Mouse (Mus musculus): ENCODE data around the gene Bcor. TPM values are rescaled to one million over a fixed set of nuclear protein-coding genes. Genes with fewer than 3 reads are reported as not detected.

The Bcor gene
- polyA plus RNA-seq, 1 experiment from 2014 or later = 20.3 TPM

GRCm38 (mm10) chrX:12077601-12077980 lies 82.6 kb downstream of the Bcor start:
- Histone ChIP-seq H3K4me1 (replicated peaks; ENCODE audit: control insufficient read depth, insufficient read depth, low read length) (peaks cover 11% of the 10 kb centered on the region), H3K36me3 (ENCODE audit: control insufficient read depth, insufficient read depth, low read length) (no peaks in the 10 kb centered on the region), H3K9me3 (ENCODE audit: control insufficient read depth, low read length) (no peaks in the 10 kb centered on the region), H3K27me3 (replicated peaks; ENCODE audit: control insufficient read depth, insufficient read depth, low read length) (peaks cover 44% of the 10 kb centered on the region), H3K9ac (ENCODE audit: low read length) (peak overlapping the region; percentile 43), H3K27ac (ENCODE audit: low read depth) (no peak overlapping the region), H3K4me3 (ENCODE audit: low read depth, low read length) (peak overlapping the region; percentile 64), H3K4me2 (ENCODE audit: low read length) (peak overlapping the region; percentile 63)
- no peak for DNase-seq (ENCODE audit: low spot score)
- 4% methylated on average over 22 of the region's 22 CpGs for WGBS
- ATAC-seq (replicated peaks; ENCODE audit: low FRiP score, low TSS enrichment, low read depth) = no peak

GRCm38 (mm10) chrX:12076763-12077600 lies 83.2 kb downstream of the Bcor start:
- Histone ChIP-seq H3K36me3 (ENCODE audit: control insufficient read depth, insufficient read depth, low read length) (no peaks in the 10 kb centered on the region), H3K4me1 (replicated peaks; ENCODE audit: control insufficient read depth, insufficient read depth, low read length) (peaks cover 11% of the 10 kb centered on the region), H3K27me3 (replicated peaks; ENCODE audit: control insufficient read depth, insufficient read depth, low read length) (peaks cover 39% of the 10 kb centered on the region), H3K9ac (ENCODE audit: low read length) (peak overlapping the region; percentile 43), H3K27ac (ENCODE audit: low read depth) (no peak overlapping the region), H3K9me3 (ENCODE audit: control insufficient read depth, low read length) (no peaks in the 10 kb centered on the region), H3K4me2 (ENCODE audit: low read length) (peak overlapping the region; percentile 63), H3K4me3 (ENCODE audit: low read depth, low read length) (peak overlapping the region; percentile 64)
- DNase-seq (ENCODE audit: low spot score) (peak; percentile 72), ATAC-seq (replicated peaks; ENCODE audit: low FRiP score, low TSS enrichment, low read depth) (0 out of 2 replicates have a peak, but pooled peaks have one; percentile 5)
- under 1% methylated on average over 42 of the region's 58 CpGs for WGBS

DNA sequence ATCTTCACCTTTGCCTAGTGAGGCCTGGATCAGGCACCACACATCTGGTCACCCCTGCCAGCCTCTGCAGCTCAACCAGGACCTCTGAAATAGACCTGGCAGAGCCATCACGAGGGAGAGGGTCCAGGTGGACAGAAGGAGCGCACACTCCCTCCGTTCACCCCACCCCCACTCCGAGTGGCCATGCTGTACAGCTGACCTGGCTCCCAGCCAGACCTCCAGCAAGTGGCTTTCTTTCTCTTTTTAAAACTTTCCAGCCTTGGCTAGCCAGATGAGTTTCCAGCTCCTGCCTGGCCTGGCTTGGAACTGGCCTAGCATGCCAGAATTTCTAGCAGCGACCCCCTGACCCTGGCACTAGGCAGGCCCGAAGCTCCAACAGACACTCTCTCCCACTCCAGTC lies 87.4 kb downstream of the Bcor start:
- 13% methylated on average over 6 of the region's 6 CpGs for WGBS
- Histone ChIP-seq H3K4me2 (ENCODE audit: low read length) (no peak overlapping the region), H3K9me3 (ENCODE audit: control insufficient read depth, low read length) (no peaks in the 10 kb centered on the region), H3K27ac (ENCODE audit: low read depth) (no peak overlapping the region), H3K27me3 (replicated peaks; ENCODE audit: control insufficient read depth, insufficient read depth, low read length) (peaks cover 36% of the 10 kb centered on the region), H3K4me3 (ENCODE audit: low read depth, low read length) (no peak overlapping the region), H3K36me3 (ENCODE audit: control insufficient read depth, insufficient read depth, low read length) (no peaks in the 10 kb centered on the region), H3K9ac (ENCODE audit: low read length) (no peak overlapping the region), H3K4me1 (replicated peaks; ENCODE audit: control insufficient read depth, insufficient read depth, low read length) (peaks cover 40% of the 10 kb centered on the region)
- DNase-seq (ENCODE audit: low spot score) (no peak), ATAC-seq (replicated peaks; ENCODE audit: low FRiP score, low TSS enrichment, low read depth) (no peak)

GRCm38 (mm10) chrX:12068978-12069724 lies 91.0 kb downstream of the Bcor start:
- 5% methylated on average over 26 of the region's 26 CpGs for WGBS
- peak overlapping the region; percentile 33 for H3K4me2 ChIP-seq (ENCODE audit: low read length)
- H3K9me3 ChIP-seq (ENCODE audit: control insufficient read depth, low read length) = no peaks in the 10 kb centered on the region
- H3K4me3 ChIP-seq (ENCODE audit: low read depth, low read length) = no peak overlapping the region
- H3K27ac ChIP-seq (ENCODE audit: low read depth) = no peak overlapping the region
- H3K4me1 ChIP-seq (replicated peaks; ENCODE audit: control insufficient read depth, insufficient read depth, low read length) = peaks cover 60% of the 10 kb centered on the region
- ATAC-seq (replicated peaks; ENCODE audit: low FRiP score, low TSS enrichment, low read depth) (peak; percentile 71), DNase-seq (ENCODE audit: low spot score) (peak; percentile 74)
- no peaks in the 10 kb centered on the region for H3K36me3 ChIP-seq (ENCODE audit: control insufficient read depth, insufficient read depth, low read length)
- peaks cover 36% of the 10 kb centered on the region for H3K27me3 ChIP-seq (replicated peaks; ENCODE audit: control insufficient read depth, insufficient read depth, low read length)
- H3K9ac ChIP-seq (ENCODE audit: low read length) = no peak overlapping the region

DNA sequence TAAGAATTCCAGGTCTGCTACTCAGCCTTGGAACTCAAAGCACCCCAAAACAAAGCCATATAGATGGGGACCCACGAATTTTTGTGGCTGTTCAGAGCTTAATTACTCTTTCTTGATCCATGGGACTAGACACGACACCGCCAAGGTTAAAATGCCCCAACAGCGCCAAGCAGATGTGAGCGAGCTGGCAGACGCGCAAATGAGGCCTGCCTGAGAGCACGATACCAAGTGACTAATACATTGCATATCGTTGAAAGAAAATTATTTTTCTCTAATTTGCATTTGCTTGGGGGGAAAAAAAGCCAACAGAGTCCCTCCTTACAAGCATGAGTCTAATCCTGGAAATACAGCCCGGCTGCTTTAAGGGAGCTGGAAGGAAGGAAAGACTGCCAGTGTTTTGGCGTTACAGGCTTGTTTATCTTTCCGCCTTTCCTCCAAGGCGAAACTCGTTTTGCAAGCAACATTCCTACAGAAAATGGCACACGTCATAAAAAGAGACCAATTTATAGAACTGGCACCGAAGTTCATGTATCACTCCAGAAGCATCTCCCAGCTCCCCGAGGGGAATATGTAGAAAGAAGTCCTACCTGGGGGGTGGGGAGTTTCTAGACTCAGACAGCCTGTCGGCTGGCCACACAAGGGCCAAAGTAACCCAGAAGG lies 92.2 kb downstream of the Bcor start:
- H3K36me3 ChIP-seq (ENCODE audit: control insufficient read depth, insufficient read depth, low read length) = no peaks in the 10 kb centered on the region
- peaks cover 54% of the 10 kb centered on the region for H3K4me1 ChIP-seq (replicated peaks; ENCODE audit: control insufficient read depth, insufficient read depth, low read length)
- H3K9ac ChIP-seq (ENCODE audit: low read length) = no peak overlapping the region
- no peak overlapping the region for H3K4me3 ChIP-seq (ENCODE audit: low read depth, low read length)
- H3K27me3 ChIP-seq (replicated peaks; ENCODE audit: control insufficient read depth, insufficient read depth, low read length) = peaks cover 40% of the 10 kb centered on the region
- H3K9me3 ChIP-seq (ENCODE audit: control insufficient read depth, low read length) = no peaks in the 10 kb centered on the region
- no peak for DNase-seq (ENCODE audit: low spot score)
- peak overlapping the region; percentile 33; the same call in 1 of the 2 replicates for H3K4me2 ChIP-seq (ENCODE audit: low read length)
- 19% methylated on average over 18 of the region's 18 CpGs for WGBS
- ATAC-seq (replicated peaks; ENCODE audit: low FRiP score, low TSS enrichment, low read depth) = no peak
- H3K27ac ChIP-seq (ENCODE audit: low read depth) = no peak overlapping the region

GRCm38 (mm10) chrX:12067031-12067430 lies 93.1 kb downstream of the Bcor start:
- Histone ChIP-seq H3K27me3 (replicated peaks; ENCODE audit: control insufficient read depth, insufficient read depth, low read length) (peaks cover 40% of the 10 kb centered on the region), H3K4me3 (ENCODE audit: low read depth, low read length) (no peak overlapping the region), H3K27ac (ENCODE audit: low read depth) (no peak overlapping the region), H3K4me1 (replicated peaks; ENCODE audit: control insufficient read depth, insufficient read depth, low read length) (peaks cover 49% of the 10 kb centered on the region), H3K36me3 (ENCODE audit: control insufficient read depth, insufficient read depth, low read length) (no peaks in the 10 kb centered on the region), H3K9me3 (ENCODE audit: control insufficient read depth, low read length) (no peaks in the 10 kb centered on the region), H3K9ac (ENCODE audit: low read length) (no peak overlapping the region), H3K4me2 (ENCODE audit: low read length) (no peak overlapping the region)
- ATAC-seq (replicated peaks; ENCODE audit: low FRiP score, low TSS enrichment, low read depth) = no peak
- WGBS = 21% methylated on average over 6 of the region's 6 CpGs
- no peak for DNase-seq (ENCODE audit: low spot score)

DNA sequence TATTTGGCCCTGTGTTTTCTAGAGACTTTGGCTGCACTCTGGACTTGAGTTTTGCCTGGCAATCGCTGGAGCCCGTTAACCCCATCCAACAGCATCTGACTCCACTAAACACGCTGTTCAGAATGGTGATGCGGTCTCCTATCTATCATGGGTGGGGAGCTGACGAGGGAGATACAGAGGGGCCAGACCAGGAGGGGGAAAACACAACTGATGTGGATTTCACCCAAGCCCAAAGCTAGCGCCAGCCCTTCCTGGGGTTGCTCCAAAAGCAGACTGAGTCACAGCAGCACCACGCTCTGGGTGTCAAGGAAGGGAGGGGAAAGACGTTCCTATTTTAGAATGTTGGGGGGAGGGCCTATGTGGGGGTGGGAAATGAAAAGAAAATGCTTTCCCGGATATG lies 94.4 kb downstream of the Bcor start:
- 37% methylated on average over 9 of the region's 9 CpGs for WGBS
- H3K27ac ChIP-seq (ENCODE audit: low read depth) = no peak overlapping the region
- peaks cover 47% of the 10 kb centered on the region for H3K4me1 ChIP-seq (replicated peaks; ENCODE audit: control insufficient read depth, insufficient read depth, low read length)
- no peak overlapping the region for H3K9ac ChIP-seq (ENCODE audit: low read length)
- H3K27me3 ChIP-seq (replicated peaks; ENCODE audit: control insufficient read depth, insufficient read depth, low read length) = peaks cover 36% of the 10 kb centered on the region
- H3K4me3 ChIP-seq (ENCODE audit: low read depth, low read length) = no peak overlapping the region
- DNase-seq (ENCODE audit: low spot score) (no peak), ATAC-seq (replicated peaks; ENCODE audit: low FRiP score, low TSS enrichment, low read depth) (no peak)
- H3K36me3 ChIP-seq (ENCODE audit: control insufficient read depth, insufficient read depth, low read length) = no peaks in the 10 kb centered on the region
- no peak overlapping the region for H3K4me2 ChIP-seq (ENCODE audit: low read length)
- no peaks in the 10 kb centered on the region for H3K9me3 ChIP-seq (ENCODE audit: control insufficient read depth, low read length)

DNA sequence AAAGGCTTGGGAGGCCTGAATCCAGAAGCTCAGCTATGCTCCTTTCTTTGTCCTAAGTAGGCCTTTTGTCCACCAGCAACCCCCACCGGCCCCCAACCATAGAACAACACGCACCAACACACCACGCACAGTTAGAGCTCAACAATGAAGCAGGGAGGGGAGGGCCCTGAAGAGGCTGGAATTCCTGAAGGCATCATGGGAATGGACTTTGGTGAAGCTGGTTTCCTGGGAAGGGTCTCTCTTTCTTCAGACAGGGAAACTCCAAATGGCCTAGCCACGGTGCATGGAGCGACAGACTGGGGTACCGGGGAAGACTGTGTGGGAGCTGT lies 97.3 kb downstream of the Bcor start:
- Histone ChIP-seq H3K27ac (ENCODE audit: low read depth) (no peak overlapping the region), H3K9ac (ENCODE audit: low read length) (no peak overlapping the region), H3K27me3 (replicated peaks; ENCODE audit: control insufficient read depth, insufficient read depth, low read length) (peaks cover 16% of the 10 kb centered on the region), H3K4me1 (replicated peaks; ENCODE audit: control insufficient read depth, insufficient read depth, low read length) (peaks cover 22% of the 10 kb centered on the region), H3K36me3 (ENCODE audit: control insufficient read depth, insufficient read depth, low read length) (peaks cover 9% of the 10 kb centered on the region; the same call in 1 of the 2 replicates), H3K4me2 (ENCODE audit: low read length) (no peak overlapping the region), H3K4me3 (ENCODE audit: low read depth, low read length) (no peak overlapping the region), H3K9me3 (ENCODE audit: control insufficient read depth, low read length) (no peaks in the 10 kb centered on the region)
- WGBS = 42% methylated on average over 6 of the region's 6 CpGs
- ATAC-seq (replicated peaks; ENCODE audit: low FRiP score, low TSS enrichment, low read depth) (no peak), DNase-seq (ENCODE audit: low spot score) (no peak)
